Mouse (Mus musculus) kidney, postnatal 0 days (tissue): ENCODE results near the gene Wnt4. TPM values are rescaled to one million over a fixed set of nuclear protein-coding genes. Genes with fewer than 3 reads are reported as not detected.

Source experiments
- ATAC-seq: fragments of 200-750 bp; cut with Nextera tagmentation; replicated peaks from 2 replicates; pipeline ENCODE4 v1.8.0; 2017; ENCODE audit warnings: low read depth, moderate number of reproducible peaks, moderate TSS enrichment, moderate library complexity; ENCODE audit not compliant: low FRiP score
- DNase-seq: peaks from one replicate; pipeline ENCODE4 v3.0.0-alpha.2; 2016; ENCODE audit warnings: low spot score
- H3K27ac ChIP-seq: fragments of 300-500 bp; sonication (generic); 2 replicates; pipeline ENCODE4 v1.5.1; 2014; ENCODE audit warnings: mild to moderate bottlenecking
- H3K27me3 ChIP-seq: fragments of 300-500 bp; sonication (generic); 2 replicates; pipeline ENCODE4 v1.6.1; 2014; ENCODE audit warnings: low read length, mixed read lengths; ENCODE audit not compliant: insufficient read depth
- H3K36me3 ChIP-seq: fragments of 300-500 bp; sonication (generic); 2 replicates; pipeline ENCODE4 v1.6.1; 2014; ENCODE audit warnings: low read length, mixed read lengths; ENCODE audit not compliant: insufficient read depth
- H3K4me1 ChIP-seq: fragments of 300-500 bp; sonication (generic); replicated peaks from 2 replicates; pipeline ENCODE4 v1.6.1; 2014; ENCODE audit warnings: antibody characterized with exemption, low read length, mixed read lengths; ENCODE audit not compliant: insufficient read depth
- H3K4me2 ChIP-seq: fragments of 300-500 bp; sonication (generic); 2 replicates; pipeline ENCODE4 v1.6.1; 2014; ENCODE audit warnings: mild to moderate bottlenecking, low read length, moderate library complexity, mixed read lengths
- H3K4me3 ChIP-seq: fragments of 300-500 bp; sonication (generic); replicated peaks from 2 replicates; pipeline ENCODE4 v1.5.1; 2014; ENCODE audit warnings: low read depth, low read length
- H3K9ac ChIP-seq: fragments of 300-500 bp; sonication (generic); 2 replicates; pipeline ENCODE4 v1.6.1; 2014; ENCODE audit warnings: low read depth, low read length
- H3K9me3 ChIP-seq: fragments of 300-500 bp; sonication (generic); replicated peaks from 2 replicates; pipeline ENCODE4 v1.6.1; 2016; ENCODE audit warnings: low read length, inconsistent platforms, mixed read lengths
- CTCF ChIP-seq: IDR thresholded peaks from 2 replicates; pipeline ENCODE4 v1.5.1; 2016; ENCODE audit warnings: antibody characterized with exemption, low read depth, mild to moderate bottlenecking, moderate library complexity
- WGBS: fragments of 180-500 bp; shearing (Covaris S2); extraction: QIAGEN DNeasy Blood & Tissue Kit; methylation state at CpG from one replicate; pipeline ENCODE4 v1.1.7; 2014; 5-methylcytosine and 5-hydroxymethylcytosine counted together
- polyA plus RNA-seq: library from polyadenylated mRNA; unstranded; fragments of >200 nt; fragmentation: Nextera tagmentation; extraction: Ambion mirVana; gene quantifications from 2 replicates; pipeline ENCODE4 v1.2.1, GENCODE M21; 2015

Wnt4 gene
- polyA plus RNA-seq, 1 experiment from 2014 or later: 26.5 TPM

DNA sequence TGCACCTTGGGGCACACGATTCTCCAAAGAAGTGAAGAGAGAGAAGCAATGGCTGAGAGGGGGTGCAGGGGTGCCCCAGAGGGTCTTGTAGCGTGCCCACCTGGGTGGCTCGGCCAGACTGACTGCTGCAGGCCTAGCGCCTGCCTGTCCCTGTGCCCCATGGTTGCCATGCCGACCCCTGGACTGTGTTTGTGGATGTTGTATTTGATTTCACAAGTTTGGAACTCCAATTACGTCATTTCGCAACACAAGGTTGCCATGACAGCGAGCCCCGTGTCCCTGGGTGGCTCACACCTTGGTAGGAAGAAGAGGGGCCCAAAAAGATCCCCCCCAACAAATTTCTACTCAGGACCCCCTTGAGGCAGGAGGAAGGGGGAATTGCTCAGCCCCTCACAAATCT is 32.4 kb upstream of the Wnt4 start:
- TF ChIP-seq CTCF: no peak
- H3K27me3 ChIP-seq: no peaks in the 10 kb centered on the region
- H3K9me3 ChIP-seq: no peaks in the 10 kb centered on the region
- ATAC-seq: no peak
- no peak overlapping the region for H3K4me2 ChIP-seq
- no peak overlapping the region for H3K9ac ChIP-seq
- H3K4me3 ChIP-seq: no peak overlapping the region
- H3K27ac ChIP-seq: no peak overlapping the region
- no peaks in the 10 kb centered on the region for H3K36me3 ChIP-seq
- H3K4me1 ChIP-seq: no peaks in the 10 kb centered on the region
- no peak for DNase-seq
- WGBS: 60% methylated on average over 9 of the region's 9 CpGs

DNA sequence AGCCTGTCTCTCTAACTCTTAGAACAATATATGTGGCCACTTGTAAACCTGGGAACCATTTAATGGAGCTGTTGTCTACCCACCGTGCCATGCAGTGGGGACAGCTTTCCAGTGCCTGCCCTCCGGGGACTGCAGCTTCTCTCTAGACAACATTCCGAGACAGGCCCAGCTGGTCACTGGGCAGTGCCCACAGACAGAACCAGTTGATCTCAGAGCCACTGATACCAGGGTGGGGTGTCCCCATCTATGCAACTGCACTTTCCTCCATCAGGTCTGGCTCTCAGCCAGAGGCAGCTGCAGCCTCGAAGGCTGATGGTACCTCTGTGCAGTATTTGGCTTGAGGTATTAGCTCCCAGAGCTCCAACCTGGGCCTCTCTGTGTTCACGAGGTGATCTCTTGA is 27.0 kb upstream of the Wnt4 start:
- peak; percentile 55; the same call in 1 of the 2 replicates for ATAC-seq
- no peak for TF ChIP-seq CTCF
- Histone ChIP-seq H3K9me3 (no peaks in the 10 kb centered on the region), H3K9ac (no peak overlapping the region), H3K4me1 (peaks cover 8% of the 10 kb centered on the region; the same call in 1 of the 2 replicates), H3K27me3 (no peaks in the 10 kb centered on the region), H3K4me2 (no peak overlapping the region), H3K27ac (0 out of 2 replicates have a peak overlapping the region, but pooled peaks have one; percentile 21), H3K36me3 (no peaks in the 10 kb centered on the region), H3K4me3 (no peak overlapping the region)
- DNase-seq: peak; percentile 36
- 36% methylated on average over 5 of the region's 5 CpGs for WGBS

DNA sequence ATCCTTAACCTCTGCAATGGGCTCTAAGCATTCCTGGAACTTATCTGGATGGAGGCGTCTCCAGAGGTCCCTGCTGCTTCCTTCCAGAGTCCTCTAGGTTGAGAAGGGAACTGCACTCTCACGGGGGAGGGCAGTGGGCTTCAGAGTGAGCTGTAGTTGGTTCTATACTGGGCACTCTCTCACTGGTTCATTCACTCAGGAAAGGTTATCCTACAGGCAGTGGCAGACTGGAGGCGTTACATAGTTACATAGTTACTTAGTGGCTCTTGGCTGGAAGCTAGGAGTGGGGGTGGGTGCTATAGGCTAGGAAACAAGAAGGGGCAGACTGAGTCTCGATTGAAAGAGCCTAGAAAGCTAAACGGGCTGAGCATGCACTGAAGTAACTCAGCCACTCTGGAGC is 26.4 kb upstream of the Wnt4 start:
- 24% methylated on average over 5 of the region's 5 CpGs for WGBS
- Histone ChIP-seq H3K36me3 (no peaks in the 10 kb centered on the region), H3K4me1 (peaks cover 8% of the 10 kb centered on the region; the same call in 1 of the 2 replicates), H3K4me3 (no peak overlapping the region), H3K9me3 (no peaks in the 10 kb centered on the region), H3K27ac (no peak overlapping the region), H3K27me3 (no peaks in the 10 kb centered on the region), H3K9ac (no peak overlapping the region), H3K4me2 (no peak overlapping the region)
- ATAC-seq (peak; percentile 38; the same call in 1 of the 2 replicates), DNase-seq (peak; percentile 16)
- TF ChIP-seq CTCF: no peak

DNA sequence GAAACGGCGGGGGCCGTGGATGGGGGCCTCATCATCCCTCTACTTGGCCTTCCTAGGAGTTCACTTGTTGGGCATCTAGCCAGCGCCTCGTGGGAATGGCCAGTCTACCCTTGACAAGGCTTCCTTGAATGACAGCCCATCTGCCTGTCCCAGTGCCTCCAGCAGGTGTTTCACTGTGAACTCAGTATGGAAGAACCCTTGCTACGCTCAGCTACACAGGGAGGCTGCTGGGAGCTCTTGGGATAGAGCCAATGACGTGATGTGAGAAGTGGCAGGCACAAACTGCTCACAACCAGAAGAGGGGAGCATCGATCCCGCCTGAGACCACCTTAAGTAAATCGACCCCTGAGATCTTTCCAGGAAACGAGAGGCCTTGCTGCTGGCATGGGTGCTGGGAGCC is 23.7 kb upstream of the Wnt4 start:
- Histone ChIP-seq H3K27ac (no peak overlapping the region), H3K4me3 (no peak overlapping the region), H3K36me3 (no peaks in the 10 kb centered on the region), H3K4me1 (peaks cover 8% of the 10 kb centered on the region; the same call in 1 of the 2 replicates), H3K9me3 (no peaks in the 10 kb centered on the region), H3K27me3 (no peaks in the 10 kb centered on the region), H3K4me2 (no peak overlapping the region), H3K9ac (no peak overlapping the region)
- ATAC-seq (no peak), DNase-seq (no peak)
- TF ChIP-seq CTCF: no peak
- 67% methylated on average over 11 of the region's 11 CpGs for WGBS

DNA sequence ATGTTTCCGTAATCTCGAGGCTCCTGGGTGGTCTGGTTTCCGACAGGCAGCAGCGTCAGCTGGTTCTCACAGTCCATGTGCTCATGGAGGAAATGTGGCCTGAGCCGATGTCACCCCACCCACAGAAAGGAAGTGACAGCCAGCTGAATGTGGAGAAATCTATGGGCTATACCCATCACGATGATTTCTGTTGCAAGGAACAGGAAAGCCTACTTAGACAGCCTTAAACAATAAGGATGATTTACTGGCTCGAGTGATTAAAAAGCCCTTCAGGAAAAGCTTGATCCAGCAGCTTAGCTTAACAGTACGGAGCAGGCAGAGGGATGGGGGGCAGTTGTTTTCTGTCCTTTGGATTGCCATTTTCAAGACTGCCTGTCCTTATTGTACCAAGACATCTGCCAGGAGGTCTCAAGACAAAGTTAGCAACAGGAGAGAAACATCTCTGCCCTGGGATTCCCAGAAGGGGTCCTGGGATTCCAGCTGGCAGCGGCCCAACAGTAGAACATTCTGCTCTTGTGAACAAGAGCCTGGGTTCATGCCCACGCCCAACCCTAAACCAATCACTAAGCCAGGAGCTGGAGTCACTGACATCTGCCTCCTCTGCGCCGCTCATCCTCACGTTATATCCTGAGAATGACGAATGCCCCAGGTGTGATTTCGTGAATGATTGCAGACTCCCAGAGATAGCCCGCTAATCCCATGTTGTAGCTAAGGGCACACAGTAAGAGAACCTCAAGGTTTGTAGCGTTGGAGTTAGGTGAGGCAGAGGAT is 22.9 kb upstream of the Wnt4 start:
- H3K4me2 ChIP-seq: no peak overlapping the region
- no peak for ATAC-seq
- H3K4me1 ChIP-seq: peaks cover 8% of the 10 kb centered on the region; the same call in 1 of the 2 replicates
- no peak overlapping the region for H3K4me3 ChIP-seq
- 74% methylated on average over 17 of the region's 17 CpGs for WGBS
- no peaks in the 10 kb centered on the region for H3K27me3 ChIP-seq
- H3K27ac ChIP-seq: no peak overlapping the region
- no peaks in the 10 kb centered on the region for H3K36me3 ChIP-seq
- no peaks in the 10 kb centered on the region for H3K9me3 ChIP-seq
- no peak for TF ChIP-seq CTCF
- peak; percentile 51 for DNase-seq
- no peak overlapping the region for H3K9ac ChIP-seq

DNA sequence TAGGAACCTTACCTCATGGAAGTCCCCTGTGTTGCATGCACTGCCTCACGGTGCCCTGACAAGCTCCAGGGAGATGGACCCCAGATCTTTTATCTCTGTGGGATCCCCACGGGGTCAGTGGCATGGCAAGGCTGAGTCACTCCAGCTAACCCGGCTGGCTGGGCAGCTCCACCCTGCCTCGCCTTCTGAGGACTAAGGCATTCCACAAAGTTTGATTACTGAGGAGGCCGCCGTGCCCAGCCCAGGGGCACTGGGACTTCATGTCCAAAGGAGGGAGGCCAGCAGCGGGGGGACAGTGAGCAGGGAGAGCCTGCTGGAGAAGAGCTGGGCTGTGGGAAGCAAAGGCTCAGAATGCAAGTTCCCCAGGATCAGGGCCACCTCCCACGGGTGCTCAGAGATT is 21.7 kb upstream of the Wnt4 start:
- DNase-seq: no peak
- TF ChIP-seq CTCF: no peak
- peaks cover 8% of the 10 kb centered on the region; the same call in 1 of the 2 replicates for H3K4me1 ChIP-seq
- H3K27me3 ChIP-seq: no peaks in the 10 kb centered on the region
- ATAC-seq: no peak
- no peaks in the 10 kb centered on the region for H3K9me3 ChIP-seq
- no peak overlapping the region for H3K27ac ChIP-seq
- no peak overlapping the region for H3K4me2 ChIP-seq
- H3K36me3 ChIP-seq: no peaks in the 10 kb centered on the region
- H3K9ac ChIP-seq: no peak overlapping the region
- 61% methylated on average over 8 of the region's 8 CpGs for WGBS
- H3K4me3 ChIP-seq: no peak overlapping the region

DNA sequence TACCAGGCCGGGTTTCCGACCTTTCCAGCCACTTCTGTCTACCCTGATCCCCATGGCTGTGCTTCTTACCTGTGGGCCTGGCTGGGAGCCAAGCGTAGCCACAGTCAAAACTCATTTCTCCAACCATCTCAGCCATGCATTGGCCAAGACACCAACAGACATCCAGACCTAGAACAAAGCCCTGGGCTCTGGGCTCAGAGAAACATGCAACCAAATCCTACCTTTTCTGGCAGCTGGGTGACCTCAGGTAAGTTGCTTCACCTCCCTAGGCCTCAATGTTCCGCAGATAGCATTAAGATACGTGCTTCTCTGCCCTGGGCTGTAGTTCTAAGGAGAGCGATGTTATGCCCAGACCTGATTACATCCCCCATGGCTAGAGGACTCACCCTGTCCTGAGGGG is 15.5 kb upstream of the Wnt4 start:
- no peak overlapping the region for H3K9ac ChIP-seq
- ATAC-seq (no peak), DNase-seq (no peak)
- H3K4me2 ChIP-seq: no peak overlapping the region
- H3K4me1 ChIP-seq: no peaks in the 10 kb centered on the region
- no peak for TF ChIP-seq CTCF
- no peaks in the 10 kb centered on the region for H3K9me3 ChIP-seq
- H3K27ac ChIP-seq: no peak overlapping the region
- no peak overlapping the region for H3K4me3 ChIP-seq
- no peaks in the 10 kb centered on the region for H3K36me3 ChIP-seq
- no peaks in the 10 kb centered on the region for H3K27me3 ChIP-seq
- WGBS: 81% methylated on average over 6 of the region's 6 CpGs
